Mouse (Mus musculus): ENCODE measurements around the gene Pxmp2. TPM values are rescaled to one million over a fixed set of nuclear protein-coding genes. Genes with fewer than 3 reads are reported as not detected.

The Pxmp2 gene
- total and polyA plus RNA-seq, 3 experiments, result 12.9 to 41.4 (median 17.5) TPM

GRCm38 (mm10) chr5:110232346-110232745 is 53.6 kb downstream of the Pxmp2 start:
- no peak for DNase-seq (ENCODE audit: low spot score)
- TF ChIP-seq GATA1 (IDR thresholded peaks at IDR 0.05; ENCODE audit: borderline replicate concordance, low read length) (no peak), TAL1 (conservative IDR thresholded peaks at IDR 0.05; ENCODE audit: low read depth, low read length) (no peak), CTCF (IDR thresholded peaks at IDR 0.05; ENCODE audit: low read depth, low read length) (no peak), GATA2 (IDR thresholded peaks at IDR 0.05; ENCODE audit: borderline replicate concordance, low read depth, low read length) (no peak)

DNA sequence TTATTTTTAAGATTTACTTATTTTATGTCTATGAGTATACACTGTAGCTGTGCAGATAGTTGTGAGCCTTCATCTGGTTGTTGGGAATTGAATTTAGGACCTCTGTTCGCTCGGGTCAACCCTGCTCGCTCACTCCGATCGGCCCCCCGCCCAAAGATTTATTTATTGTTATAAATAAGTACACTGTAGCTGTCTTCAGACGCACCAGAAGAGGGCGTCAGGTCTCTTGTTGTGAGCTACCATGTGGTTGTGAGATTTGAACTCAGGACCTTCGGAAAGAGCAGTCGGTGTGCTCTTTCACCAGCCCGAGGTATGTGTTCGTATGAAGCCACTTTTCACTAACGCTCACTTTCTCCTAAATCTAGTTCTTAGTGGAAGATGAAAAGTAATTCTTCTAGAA is 54.3 kb downstream of the Pxmp2 start:
- H3K4me1 ChIP-seq (ENCODE audit: insufficient read depth, low read depth, low read length), result peaks cover 18% of the 10 kb centered on the region
- H3K4me3 ChIP-seq (ENCODE audit: low read depth, low read length), result peak overlapping the region; percentile 96
- peaks cover 53% of the 10 kb centered on the region for H3K36me3 ChIP-seq (replicated peaks)
- ATAC-seq (ENCODE audit: extremely low read depth, insufficient number of reproducible peaks, low FRiP score, poor library complexity, severe bottlenecking) (no peak), DNase-seq (ENCODE audit: low spot score) (no peak)
- no peaks in the 10 kb centered on the region for H3K9me3 ChIP-seq (replicated peaks)
- H3K27me3 ChIP-seq (ENCODE audit: insufficient read depth, low read length), result no peaks in the 10 kb centered on the region
- TF ChIP-seq GATA2 (IDR thresholded peaks at IDR 0.05; ENCODE audit: borderline replicate concordance, low read depth, low read length) (no peak), TAL1 (conservative IDR thresholded peaks at IDR 0.05; ENCODE audit: low read depth, low read length) (no peak), GATA1 (IDR thresholded peaks at IDR 0.05; ENCODE audit: borderline replicate concordance, low read length) (no peak), CTCF (IDR thresholded peaks at IDR 0.05; ENCODE audit: low read depth, low read length) (no peak), POLR2AphosphoS5 (IDR thresholded peaks at IDR 0.05; ENCODE audit: insufficient replicate concordance, low read depth, low read length) (no peak)

More at GRCm38 (mm10) chr5:110232346-110232745, 53.6 kb downstream of the Pxmp2 start:
- Histone ChIP-seq H3K36me3 (replicated peaks) (peaks cover 53% of the 10 kb centered on the region), H3K4me3 (ENCODE audit: low read depth, low read length) (peak overlapping the region; percentile 96; the same call in 1 of the 2 replicates), H3K4me1 (ENCODE audit: insufficient read depth, low read depth, low read length) (peaks cover 18% of the 10 kb centered on the region), H3K9me3 (replicated peaks) (no peaks in the 10 kb centered on the region), H3K27me3 (ENCODE audit: insufficient read depth, low read length) (no peaks in the 10 kb centered on the region)
- no peak for ATAC-seq (ENCODE audit: extremely low read depth, insufficient number of reproducible peaks, low FRiP score, poor library complexity, severe bottlenecking)

GRCm38 (mm10) chr5:110230780-110231461 is 55.1 kb downstream of the Pxmp2 start, which contains the start of gene Ankle2:
Ankle2 (plus strand) TSS chr5:110231004.
- no peak for TF ChIP-seq GATA1 (IDR thresholded peaks at IDR 0.05; ENCODE audit: borderline replicate concordance, low read length)
- TF ChIP-seq GATA2 (IDR thresholded peaks at IDR 0.05; ENCODE audit: borderline replicate concordance, low read depth, low read length), result no peak
- no peak for TF ChIP-seq TAL1 (conservative IDR thresholded peaks at IDR 0.05; ENCODE audit: low read depth, low read length)
- TF ChIP-seq POLR2AphosphoS5 (IDR thresholded peaks at IDR 0.05; ENCODE audit: insufficient replicate concordance, low read depth, low read length), result no peak
- no peak for TF ChIP-seq CTCF (IDR thresholded peaks at IDR 0.05; ENCODE audit: low read depth, low read length)
- H3K36me3 ChIP-seq (replicated peaks), result peaks cover 51% of the 10 kb centered on the region
- ATAC-seq (ENCODE audit: extremely low read depth, insufficient number of reproducible peaks, low FRiP score, poor library complexity, severe bottlenecking), result peak; percentile 86
- H3K4me1 ChIP-seq (ENCODE audit: insufficient read depth, low read depth, low read length), result peaks cover 18% of the 10 kb centered on the region
- peak; percentile 78 for DNase-seq (ENCODE audit: low spot score)
- no peaks in the 10 kb centered on the region for H3K27me3 ChIP-seq (ENCODE audit: insufficient read depth, low read length)
- H3K4me3 ChIP-seq (ENCODE audit: low read depth, low read length), result peak within 1 kb of the TSS; percentile 96
- H3K9me3 ChIP-seq (replicated peaks), result no peaks in the 10 kb centered on the region

- Histone ChIP-seq H3K36me3 (replicated peaks) (peaks cover 51% of the 10 kb centered on the region), H3K4me3 (ENCODE audit: low read depth, low read length) (peak overlapping the region; percentile 96), H3K27me3 (ENCODE audit: insufficient read depth, low read length) (no peaks in the 10 kb centered on the region), H3K4me1 (ENCODE audit: insufficient read depth, low read depth, low read length) (peaks cover 18% of the 10 kb centered on the region), H3K9me3 (replicated peaks) (no peaks in the 10 kb centered on the region)
- no peak for TF ChIP-seq GATA2 (IDR thresholded peaks at IDR 0.05; ENCODE audit: borderline replicate concordance, low read depth, low read length)
- no peak for TF ChIP-seq GATA1 (IDR thresholded peaks at IDR 0.05; ENCODE audit: borderline replicate concordance, low read length)
- TF ChIP-seq CTCF (IDR thresholded peaks at IDR 0.05; ENCODE audit: low read depth, low read length), result no peak
- TF ChIP-seq TAL1 (conservative IDR thresholded peaks at IDR 0.05; ENCODE audit: low read depth, low read length), result no peak
- no peak for TF ChIP-seq POLR2AphosphoS5 (IDR thresholded peaks at IDR 0.05; ENCODE audit: insufficient replicate concordance, low read depth, low read length)
- no peak for ATAC-seq (ENCODE audit: extremely low read depth, insufficient number of reproducible peaks, low FRiP score, poor library complexity, severe bottlenecking)
- DNase-seq (ENCODE audit: low spot score), result no peak
Observed at GRCm38 (mm10) chr5:110230401-110230779, 55.6 kb downstream of the Pxmp2 start.

- no peak for TF ChIP-seq GATA1 (IDR thresholded peaks at IDR 0.05; ENCODE audit: borderline replicate concordance, low read length)
- TF ChIP-seq POLR2AphosphoS5 (IDR thresholded peaks at IDR 0.05; ENCODE audit: insufficient replicate concordance, low read depth, low read length), result no peak
Observed at GRCm38 (mm10) chr5:110227336-110227883, 58.6 kb downstream of the Pxmp2 start.

DNA sequence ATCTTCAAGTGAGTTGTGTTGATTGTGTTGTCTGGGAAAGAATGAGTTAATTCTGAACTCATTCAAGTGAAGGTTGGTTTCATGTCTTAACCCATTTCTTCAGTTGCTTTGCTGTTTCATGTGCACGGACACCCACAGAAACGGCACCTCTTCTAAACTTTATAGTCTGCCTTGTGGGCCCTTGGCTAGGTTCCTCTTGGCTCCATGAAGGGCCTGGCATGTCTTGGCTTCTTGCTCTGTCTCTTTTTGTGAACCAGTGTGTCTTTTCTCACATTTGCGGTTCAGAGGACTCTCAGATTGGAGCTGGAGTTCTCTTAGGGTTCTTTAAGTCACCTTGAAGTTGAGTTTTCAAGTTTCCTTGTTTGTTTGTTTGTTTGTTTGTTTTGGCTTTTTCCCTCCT is 60.9 kb downstream of the Pxmp2 start:
- Histone ChIP-seq H3K4me1 (ENCODE audit: insufficient read depth, low read depth, low read length) (peaks cover 2% of the 10 kb centered on the region; the same call in 1 of the 2 replicates), H3K4me3 (ENCODE audit: low read depth, low read length) (no peak overlapping the region), H3K36me3 (replicated peaks) (peaks cover 72% of the 10 kb centered on the region), H3K27me3 (ENCODE audit: insufficient read depth, low read length) (no peaks in the 10 kb centered on the region), H3K9me3 (replicated peaks) (no peaks in the 10 kb centered on the region)
- no peak for TF ChIP-seq TAL1 (conservative IDR thresholded peaks at IDR 0.05; ENCODE audit: low read depth, low read length)
- TF ChIP-seq GATA2 (IDR thresholded peaks at IDR 0.05; ENCODE audit: borderline replicate concordance, low read depth, low read length), result no peak
- TF ChIP-seq GATA1 (IDR thresholded peaks at IDR 0.05; ENCODE audit: borderline replicate concordance, low read length), result no peak
- TF ChIP-seq POLR2AphosphoS5 (IDR thresholded peaks at IDR 0.05; ENCODE audit: insufficient replicate concordance, low read depth, low read length), result no peak
- no peak for TF ChIP-seq CTCF (IDR thresholded peaks at IDR 0.05; ENCODE audit: low read depth, low read length)
- DNase-seq (ENCODE audit: low spot score) (no peak), ATAC-seq (ENCODE audit: extremely low read depth, insufficient number of reproducible peaks, low FRiP score, poor library complexity, severe bottlenecking) (no peak)

More at GRCm38 (mm10) chr5:110227336-110227883, 58.6 kb downstream of the Pxmp2 start:
- Histone ChIP-seq H3K27me3 (ENCODE audit: insufficient read depth, low read length) (no peaks in the 10 kb centered on the region), H3K4me3 (ENCODE audit: low read depth, low read length) (no peak overlapping the region), H3K36me3 (replicated peaks) (peaks cover 51% of the 10 kb centered on the region), H3K4me1 (ENCODE audit: insufficient read depth, low read depth, low read length) (peaks cover 12% of the 10 kb centered on the region), H3K9me3 (replicated peaks) (no peaks in the 10 kb centered on the region)
- ATAC-seq (ENCODE audit: extremely low read depth, insufficient number of reproducible peaks, low FRiP score, poor library complexity, severe bottlenecking), result no peak
- DNase-seq (ENCODE audit: low spot score), result no peak

Other genes starting within 250 kb of the Pxmp2 start
- 33.2 and 49.1 TPM in 2 replicates for gene Gm17655, start 213.7 kb downstream of the Pxmp2 start, total RNA-seq (2014; fragmentation: Nextera tagmentation)
- 6.5 and 16.0 TPM in 2 replicates for gene Gm17655, start 213.7 kb downstream of the Pxmp2 start, total RNA-seq (2017)
- 0.14 and 0.50 TPM in 2 replicates for gene Gm17655, start 213.7 kb downstream of the Pxmp2 start, polyA plus RNA-seq (2012)
- gene Gm35315, start 191.8 kb downstream of the Pxmp2 start, total RNA-seq (2014; fragmentation: Nextera tagmentation), result 5.4 and 7.4 TPM in 2 replicates
- 3.8 TPM in 2 replicates for gene Gm35315, start 191.8 kb downstream of the Pxmp2 start, total RNA-seq (2017)
- gene Gm35315, start 191.8 kb downstream of the Pxmp2 start, polyA plus RNA-seq (2012), result 0.09 and 0.10 TPM in 2 replicates
- not detected in 2 replicates for gene Plcxd1, start 186.2 kb downstream of the Pxmp2 start, total RNA-seq (2014; fragmentation: Nextera tagmentation)
- gene Plcxd1, start 186.2 kb downstream of the Pxmp2 start, total RNA-seq (2017), result 0.06 and 0.11 TPM in 2 replicates
- gene Plcxd1, start 186.2 kb downstream of the Pxmp2 start, polyA plus RNA-seq (2012), result not detected in 2 replicates
- gene Gtpbp6, start 178.0 kb downstream of the Pxmp2 start, total RNA-seq (2014; fragmentation: Nextera tagmentation), result 16.6 and 17.0 TPM in 2 replicates
- 17.5 and 17.8 TPM in 2 replicates for gene Gtpbp6, start 178.0 kb downstream of the Pxmp2 start, total RNA-seq (2017)
- 35.6 and 40.9 TPM in 2 replicates for gene Gtpbp6, start 178.0 kb downstream of the Pxmp2 start, polyA plus RNA-seq (2012)
- gene Zfp605, start 176.1 kb downstream of the Pxmp2 start, total RNA-seq (2014; fragmentation: Nextera tagmentation), result 10.4 and 12.1 TPM in 2 replicates
- gene Zfp605, start 176.1 kb downstream of the Pxmp2 start, total RNA-seq (2017), result 7.3 and 8.2 TPM in 2 replicates
- gene Zfp605, start 176.1 kb downstream of the Pxmp2 start, polyA plus RNA-seq (2012), result 0.24 and 0.40 TPM in 2 replicates
- 82.8 and 93.5 TPM in 2 replicates for gene Chfr, start 150.3 kb downstream of the Pxmp2 start, total RNA-seq (2014; fragmentation: Nextera tagmentation)
- 65.3 and 79.8 TPM in 2 replicates for gene Chfr, start 150.3 kb downstream of the Pxmp2 start, total RNA-seq (2017)
- 37.1 and 49.0 TPM in 2 replicates for gene Chfr, start 150.3 kb downstream of the Pxmp2 start, polyA plus RNA-seq (2012)
- gene Golga3, start 109.5 kb downstream of the Pxmp2 start, total RNA-seq (2014; fragmentation: Nextera tagmentation), result 21.3 and 25.1 TPM in 2 replicates
- 20.7 and 27.3 TPM in 2 replicates for gene Golga3, start 109.5 kb downstream of the Pxmp2 start, total RNA-seq (2017)
- 2.8 and 4.2 TPM in 2 replicates for gene Golga3, start 109.5 kb downstream of the Pxmp2 start, polyA plus RNA-seq (2012)
- 42.6 and 52.7 TPM in 2 replicates for gene Ankle2, start 55.2 kb downstream of the Pxmp2 start, total RNA-seq (2014; fragmentation: Nextera tagmentation)
- gene Ankle2, start 55.2 kb downstream of the Pxmp2 start, total RNA-seq (2017), result 34.3 and 40.7 TPM in 2 replicates
- gene Ankle2, start 55.2 kb downstream of the Pxmp2 start, polyA plus RNA-seq (2012), result 8.1 and 11.7 TPM in 2 replicates
- gene Pgam5, start 16.3 kb downstream of the Pxmp2 start, total RNA-seq (2014; fragmentation: Nextera tagmentation), result 52.8 and 69.2 TPM in 2 replicates
- 67.0 and 76.5 TPM in 2 replicates for gene Pgam5, start 16.3 kb downstream of the Pxmp2 start, total RNA-seq (2017)
- gene Pgam5, start 16.3 kb downstream of the Pxmp2 start, polyA plus RNA-seq (2012), result 20.9 and 23.8 TPM in 2 replicates
- gene Pole, start 120 bp upstream of the Pxmp2 start, total RNA-seq (2014; fragmentation: Nextera tagmentation), result 139 and 144 TPM in 2 replicates
- gene Pole, start 120 bp upstream of the Pxmp2 start, total RNA-seq (2017), result 64.6 and 67.2 TPM in 2 replicates
- 30.0 and 30.9 TPM in 2 replicates for gene Pole, start 120 bp upstream of the Pxmp2 start, polyA plus RNA-seq (2012)
- gene P2rx2, start 57.0 kb upstream of the Pxmp2 start, total RNA-seq (2014; fragmentation: Nextera tagmentation), result not detected in 2 replicates
- not detected in 2 replicates for gene P2rx2, start 57.0 kb upstream of the Pxmp2 start, total RNA-seq (2017)
- gene P2rx2, start 57.0 kb upstream of the Pxmp2 start, polyA plus RNA-seq (2012), result not detected in 2 replicates
- not detected in 2 replicates for gene Lrcol1, start 58.5 kb upstream of the Pxmp2 start, total RNA-seq (2014; fragmentation: Nextera tagmentation)
- gene Lrcol1, start 58.5 kb upstream of the Pxmp2 start, total RNA-seq (2017), result not detected in 2 replicates
- gene Lrcol1, start 58.5 kb upstream of the Pxmp2 start, polyA plus RNA-seq (2012), result not detected in 2 replicates
- 47.8 and 57.3 TPM in 2 replicates for gene Fbrsl1, start 162.3 kb upstream of the Pxmp2 start, total RNA-seq (2014; fragmentation: Nextera tagmentation)
- 8.1 and 8.3 TPM in 2 replicates for gene Fbrsl1, start 162.3 kb upstream of the Pxmp2 start, total RNA-seq (2017)
- 102 and 117 TPM in 2 replicates for gene Fbrsl1, start 162.3 kb upstream of the Pxmp2 start, polyA plus RNA-seq (2012)